Mouse (Mus musculus) heart, postnatal 0 days (tissue): Measurements from ENCODE around the gene Zfp715. TPM values are rescaled to one million over a fixed set of nuclear protein-coding genes. Genes with fewer than 3 reads are reported as not detected.
"Not testable (repeated sequence)": the region's sequence is repeated elsewhere in the genome, so short reads cannot be mapped to it uniquely, and the experiment has no call there.

ENCODE experiments used
- ATAC-seq: fragments of 200-750 bp; cut with Nextera tagmentation; 2 replicates; pipeline ENCODE4 v1.8.0; 2017; ENCODE audit warnings: low read depth, moderate number of reproducible peaks, moderate library complexity; ENCODE audit not compliant: insufficient read depth
- DNase-seq: peaks from one replicate; pipeline ENCODE4 v3.0.0-alpha.2; 2016; ENCODE audit warnings: low spot score
- H3K27ac ChIP-seq: fragments of 300-500 bp; sonication (generic); 2 replicates; pipeline ENCODE4 v1.5.1; 2014; ENCODE audit warnings: low read depth, mild to moderate bottlenecking
- H3K27me3 ChIP-seq: fragments of 300-500 bp; sonication (generic); 2 replicates; pipeline ENCODE4 v1.6.1; 2014; ENCODE audit warnings: low read length, mixed read lengths; ENCODE audit not compliant: control insufficient read depth, insufficient read depth
- H3K36me3 ChIP-seq: fragments of 300-500 bp; sonication (generic); replicated peaks from 2 replicates; pipeline ENCODE4 v1.6.1; 2014; ENCODE audit warnings: low read length, mixed read lengths; ENCODE audit not compliant: control insufficient read depth, insufficient read depth
- H3K4me1 ChIP-seq: fragments of 300-500 bp; sonication (generic); 2 replicates; pipeline ENCODE4 v1.6.1; 2014; ENCODE audit warnings: antibody characterized with exemption; ENCODE audit not compliant: control insufficient read depth, insufficient read depth
- H3K4me2 ChIP-seq: fragments of 300-500 bp; sonication (generic); 2 replicates; pipeline ENCODE4 v1.6.1; 2014; ENCODE audit warnings: low read depth, mild to moderate bottlenecking, low read length, moderate library complexity
- H3K4me3 ChIP-seq: fragments of 300-500 bp; sonication (generic); 2 replicates; pipeline ENCODE4 v1.5.1; 2014; ENCODE audit warnings: low read depth, low read length
- H3K9ac ChIP-seq: fragments of 300-500 bp; sonication (generic); replicated peaks from 2 replicates; pipeline ENCODE4 v1.6.1; 2014; ENCODE audit warnings: low read depth, low read length, mixed read lengths
- H3K9me3 ChIP-seq: fragments of 300-500 bp; sonication (generic); replicated peaks from 2 replicates; pipeline ENCODE4 v1.6.1; 2016; ENCODE audit warnings: low read length; ENCODE audit not compliant: control insufficient read depth
- CTCF ChIP-seq: IDR thresholded peaks from 2 replicates; pipeline ENCODE4 v1.5.1; 2016; ENCODE audit warnings: antibody characterized with exemption, control low read depth, low read depth
- EP300 ChIP-seq: IDR thresholded peaks from 2 replicates; pipeline ENCODE4 v1.6.1; 2016; ENCODE audit warnings: antibody characterized with exemption, low read depth
- WGBS: fragments of 180-500 bp; shearing (Covaris S2); extraction: QIAGEN DNeasy Blood & Tissue Kit; methylation state at CpG from one replicate; pipeline ENCODE4 v1.1.7; 2014; 5-methylcytosine and 5-hydroxymethylcytosine counted together
- polyA plus RNA-seq: library from polyadenylated mRNA; unstranded; fragments of >200 nt; fragmentation: Nextera tagmentation; extraction: Ambion mirVana; gene quantifications from 2 replicates; pipeline ENCODE4 v1.2.1, GENCODE M21; 2015
- total RNA-seq: library from RNA; depleted of rRNA; stranded (reverse); fragments of >200 nt; gene quantifications from 2 replicates; pipeline ENCODE4 v1.2.3, GENCODE M21; 2014; ENCODE audit warnings: low replicate concordance; rRNA removed

Gene Zfp715
- total and polyA plus RNA-seq, 2 experiments from 2014 or later, result 8.3 to 13.1 TPM

GRCm38 (mm10) chr7:43273476-43273875 lies 39.6 kb downstream of the Zfp715 start:
- Histone ChIP-seq H3K4me1 (no peaks in the 10 kb centered on the region), H3K9me3 (peaks cover 6% of the 10 kb centered on the region; the same call in 1 of the 2 replicates), H3K27ac (no peak overlapping the region), H3K36me3 (no peaks in the 10 kb centered on the region), H3K9ac (no peak overlapping the region), H3K4me2 (no peak overlapping the region), H3K27me3 (no peaks in the 10 kb centered on the region), H3K4me3 (no peak overlapping the region)
- WGBS, result 72% methylated on average over 1 of the region's 1 CpGs
- ATAC-seq, result no peak
- TF ChIP-seq EP300 (no peak), CTCF (no peak)
- no peak for DNase-seq

GRCm38 (mm10) chr7:43267359-43267758 lies 45.7 kb downstream of the Zfp715 start:
- H3K9ac ChIP-seq, H3K36me3 ChIP-seq, H3K27ac ChIP-seq, ATAC-seq, H3K4me3 ChIP-seq, DNase-seq, H3K27me3 ChIP-seq, H3K4me1 ChIP-seq, H3K4me2 ChIP-seq: not testable (repeated sequence)
- 78% methylated on average over 13 of the region's 13 CpGs for WGBS
- H3K9me3 ChIP-seq, result peaks cover 30% of the 10 kb centered on the region

GRCm38 (mm10) chr7:43253540-43253939 lies 59.6 kb downstream of the Zfp715 start:
- no peak for DNase-seq
- Histone ChIP-seq H3K4me3 (no peak overlapping the region), H3K36me3 (no peaks in the 10 kb centered on the region), H3K27ac (no peak overlapping the region), H3K4me1 (no peaks in the 10 kb centered on the region), H3K9ac (no peak overlapping the region), H3K27me3 (no peaks in the 10 kb centered on the region), H3K9me3 (no peaks in the 10 kb centered on the region), H3K4me2 (no peak overlapping the region)
- TF ChIP-seq EP300, result no peak
- no peak for TF ChIP-seq CTCF
- no peak for ATAC-seq
- WGBS, result 70% methylated on average over 7 of the region's 7 CpGs

GRCm38 (mm10) chr7:43250718-43251117 lies 62.4 kb downstream of the Zfp715 start:
- H3K27me3 ChIP-seq, H3K9ac ChIP-seq, ATAC-seq, H3K4me3 ChIP-seq, H3K4me2 ChIP-seq, DNase-seq, H3K36me3 ChIP-seq, H3K4me1 ChIP-seq, H3K9me3 ChIP-seq, H3K27ac ChIP-seq: not testable (repeated sequence)
- WGBS, result 66% methylated on average over 1 of the region's 1 CpGs

Other genes with a start within 250 kb of the Zfp715 start
- not detected in 2 replicates for gene Zfp936, start 199.1 kb downstream of the Zfp715 start, total RNA-seq
- gene Zfp936, start 199.1 kb downstream of the Zfp715 start, polyA plus RNA-seq, result not detected in 2 replicates
- gene Siglecf, start 38.0 kb upstream of the Zfp715 start, total RNA-seq, result 0.12 TPM in 1 of 2 replicates, not detected in the other
- 0.07 and 0.12 TPM in 2 replicates for gene Siglecf, start 38.0 kb upstream of the Zfp715 start, polyA plus RNA-seq
- not detected in 2 replicates for gene Siglecg, start 94.9 kb upstream of the Zfp715 start, total RNA-seq
- 0.04 and 0.14 TPM in 2 replicates for gene Siglecg, start 94.9 kb upstream of the Zfp715 start, polyA plus RNA-seq
- not detected in 2 replicates for gene Lim2, start 114.4 kb upstream of the Zfp715 start, total RNA-seq
- not detected in 2 replicates for gene Lim2, start 114.4 kb upstream of the Zfp715 start, polyA plus RNA-seq
- not detected in 2 replicates for gene Nkg7, start 123.8 kb upstream of the Zfp715 start, total RNA-seq
- 0.18 and 0.33 TPM in 2 replicates for gene Nkg7, start 123.8 kb upstream of the Zfp715 start, polyA plus RNA-seq
- gene Cldnd2, start 127.5 kb upstream of the Zfp715 start, total RNA-seq, result not detected in 2 replicates
- not detected in 2 replicates for gene Cldnd2, start 127.5 kb upstream of the Zfp715 start, polyA plus RNA-seq
- 396 and 434 TPM in 2 replicates for gene Etfb, start 130.8 kb upstream of the Zfp715 start, total RNA-seq
- gene Etfb, start 130.8 kb upstream of the Zfp715 start, polyA plus RNA-seq, result 1,315 and 1,437 TPM in 2 replicates
- not detected in 2 replicates for gene Gm45233, start 130.8 kb upstream of the Zfp715 start, total RNA-seq
- 0.52 and 0.60 TPM in 2 replicates for gene Gm45233, start 130.8 kb upstream of the Zfp715 start, polyA plus RNA-seq
- 3.9 and 17.7 TPM in 2 replicates for gene Vsig10l, start 149.9 kb upstream of the Zfp715 start, total RNA-seq
- 2.9 and 3.1 TPM in 2 replicates for gene Vsig10l, start 149.9 kb upstream of the Zfp715 start, polyA plus RNA-seq
- 0.08 TPM in 1 of 2 replicates, not detected in the other for gene Iglon5, start 176.8 kb upstream of the Zfp715 start, total RNA-seq
- not detected in 2 replicates for gene Iglon5, start 176.8 kb upstream of the Zfp715 start, polyA plus RNA-seq
- gene 4931406B18Rik, start 192.6 kb upstream of the Zfp715 start, total RNA-seq, result not detected in 2 replicates
- gene 4931406B18Rik, start 192.6 kb upstream of the Zfp715 start, polyA plus RNA-seq, result not detected in 2 replicates
- gene Cd33, start 231.1 kb upstream of the Zfp715 start, total RNA-seq, result 0.15 and 2.3 TPM in 2 replicates
- 0.37 and 1.4 TPM in 2 replicates for gene Cd33, start 231.1 kb upstream of the Zfp715 start, polyA plus RNA-seq
- 0.19 and 0.80 TPM in 2 replicates for gene Zfp658, start 249.0 kb upstream of the Zfp715 start, total RNA-seq
- 0.57 and 0.80 TPM in 2 replicates for gene Zfp658, start 249.0 kb upstream of the Zfp715 start, polyA plus RNA-seq